In genomic region chr2:168980859-168981258, GRCm38 (mm10) we compare ENCODE assay signal across 7 mouse cellular contexts. TPM values are rescaled to one million over a fixed set of nuclear protein-coding genes. Genes with fewer than 3 reads are reported as not detected.
A peak's percentile ranks its signal among the peaks of the same experiment; 100 is the strongest.
DNase-seq lines count a peak whose midpoint lies in the region; ATAC-seq lines count a peak whose summit lies in the region.

No protein-coding gene starts in this region.

- WGBS in forebrain, embryonic 15.5 days, result 52% methylated on average over 6 of the region's 6 CpGs
- WGBS in hindbrain, embryonic 10.5 days, result 57% methylated on average over 6 of the region's 6 CpGs
- 65% methylated on average over 6 of the region's 6 CpGs for WGBS in stomach, embryonic 15.5 days

- no peaks in the 10 kb centered on the region for H3K27me3 ChIP-seq in forebrain, embryonic 15.5 days
- no peaks in the 10 kb centered on the region for H3K27me3 ChIP-seq in hindbrain, embryonic 10.5 days (ENCODE audit: insufficient read depth, poor library complexity, severe bottlenecking)
- H3K27me3 ChIP-seq in stomach, embryonic 15.5 days (replicated peaks), result no peaks in the 10 kb centered on the region

- peak; percentile 60 for ATAC-seq in CD4-positive, CD25-positive, alpha-beta regulatory T cell, adult 4 months
- peak; percentile 85 for ATAC-seq in forebrain, embryonic 15.5 days (replicated peaks)
- peak; percentile 63; the same call in 1 of the 2 replicates for ATAC-seq in stomach, embryonic 15.5 days (ENCODE audit: insufficient read depth, low FRiP score, low read depth)

- H3K27ac ChIP-seq in forebrain, embryonic 15.5 days (replicated peaks), result no peak overlapping the region
- no peak overlapping the region for H3K27ac ChIP-seq in hindbrain, embryonic 10.5 days
- H3K27ac ChIP-seq in stomach, embryonic 15.5 days, result no peak overlapping the region

- no peak overlapping the region for H3K4me3 ChIP-seq in forebrain, embryonic 15.5 days
- H3K4me3 ChIP-seq in hindbrain, embryonic 10.5 days, result peak overlapping the region; percentile 38
- H3K4me3 ChIP-seq in stomach, embryonic 15.5 days (replicated peaks), result no peak overlapping the region

- DNase-seq in R1 (ENCODE audit: low read depth, low spot score), result peak; percentile 99
- DNase-seq in hindbrain, embryonic 10.5 days (ENCODE audit: low spot score), result peak; percentile 63
- DNase-seq in left cerebral cortex, postnatal 4 days, result peak; percentile 28
- DNase-seq in mesoderm, embryonic 11.5 days (ENCODE audit: low read depth, low spot score), result peak; percentile 54

- H3K36me3 ChIP-seq in forebrain, embryonic 15.5 days, result no peaks in the 10 kb centered on the region
- H3K36me3 ChIP-seq in hindbrain, embryonic 10.5 days, result 0 out of 2 replicates have a peak, but pooled peaks cover 7% of the 10 kb centered on the region
- no peaks in the 10 kb centered on the region for H3K36me3 ChIP-seq in stomach, embryonic 15.5 days

- intact Hi-C loops in left cerebral cortex, postnatal 4 days (cut with DNase I), result no loop called here

- no peaks in the 10 kb centered on the region for H3K9me3 ChIP-seq in forebrain, embryonic 15.5 days
- no peaks in the 10 kb centered on the region for H3K9me3 ChIP-seq in hindbrain, embryonic 10.5 days
- no peaks in the 10 kb centered on the region for H3K9me3 ChIP-seq in stomach, embryonic 15.5 days

- H3K4me2 ChIP-seq in forebrain, embryonic 15.5 days (replicated peaks), result no peak overlapping the region
- no peak overlapping the region for H3K4me2 ChIP-seq in stomach, embryonic 15.5 days

- no peaks in the 10 kb centered on the region for H3K4me1 ChIP-seq in forebrain, embryonic 15.5 days
- H3K4me1 ChIP-seq in hindbrain, embryonic 10.5 days (replicated peaks), result peaks cover 8% of the 10 kb centered on the region
- H3K4me1 ChIP-seq in stomach, embryonic 15.5 days, result no peaks in the 10 kb centered on the region

- no peak overlapping the region for H3K9ac ChIP-seq in forebrain, embryonic 15.5 days (replicated peaks)
- H3K9ac ChIP-seq in stomach, embryonic 15.5 days, result no peak overlapping the region

RNA-seq across cellular contexts. Expression of gene Zfp64, which starts 25.5 kb away (rescaled TPM):
- polyA plus RNA-seq in CD4-positive, CD25-positive, alpha-beta regulatory T cell, adult 4 months (2017; shearing (Covaris generic)), result 10 to 100 TPM; 26.5 to 40.1 TPM
- polyA plus RNA-seq in forebrain, embryonic 15.5 days (2015; fragmentation: Nextera tagmentation; extraction: Ambion mirVana), result 30.5 and 31.6 TPM in 2 replicates
- polyA plus RNA-seq in hindbrain, embryonic 10.5 days (2016; fragmentation: Nextera tagmentation; extraction: Ambion mirVana), result 39.9 and 41.3 TPM in 2 replicates
- 10 to 100 TPM; 21.2 to 23.7 TPM for total RNA-seq in left cerebral cortex, postnatal 4 days (2021)
- polyA plus RNA-seq in stomach, embryonic 15.5 days (2015; fragmentation: Nextera tagmentation; extraction: Ambion mirVana), result 31.9 and 33.6 TPM in 2 replicates

Comparison
In these comparisons a context has a peak if more than half of its experiments do, and no peak if none do; other contexts are left out.
1. DNase-seq: peak in every context shown above with its lines; median percentile 99 in R1; 63 in hindbrain, embryonic 10.5 days; 54 in mesoderm, embryonic 11.5 days; 28 in left cerebral cortex, postnatal 4 days.